Mouse (Mus musculus) heart, adult 18-20 months (tissue): ENCODE results near the gene Mad2l2. TPM values are rescaled to one million over a fixed set of nuclear protein-coding genes. Genes with fewer than 3 reads are reported as not detected.
A peak's percentile ranks its signal among the peaks of the same experiment; 100 is the strongest.

ENCODE experiments used
- DNase-seq, 2 experiments: peaks; one replicate each; pipeline ENCODE4 v3.0.0; 2021 to 2022; ENCODE audit warnings: mixed read lengths in 1 of 2
- long read RNA-seq, 2 experiments: library from polyadenylated mRNA; stranded (forward); transcript quantifications; one replicate each; pipeline ENCODE4 v2.0.0; 2021
- total RNA-seq, 2 experiments: library from RNA; stranded (reverse); gene quantifications; 2 replicates each; pipeline ENCODE4 v1.2.3; 2021

The Mad2l2 gene
- 10 to 100 TPM; 12.2 to 14.5 TPM for total RNA-seq
- long read RNA-seq, experiment 1, transcript Mad2l2-201 (8 exons, 1,535 nt) = major isoform, 6 of 9 reads
- long read RNA-seq, experiment 1, partial matches to known transcripts = 1 of 9 reads
- long read RNA-seq, experiment 1, other reads (novel, unspliced or antisense) = 1 of 9 reads
- long read RNA-seq, experiment 2, transcript Mad2l2-201 (8 exons, 1,535 nt) = major isoform, 10 of 14 reads
- long read RNA-seq, experiment 2, partial matches to known transcripts = 0 of 14 reads
- long read RNA-seq, experiment 2, other reads (novel, unspliced or antisense) = 3 of 14 reads

GRCm38 (mm10) chr4:148130133-148130532 is at the start of gene Mad2l2:
Gene Mad2l2 (plus strand): TSS chr4:148130384.
- no peak for DNase-seq

GRCm38 (mm10) chr4:148080597-148080973 is 49.6 kb upstream of the Mad2l2 start:
- DNase-seq = no peak

- no peak for DNase-seq
Measured at GRCm38 (mm10) chr4:148081201-148081600, 49.0 kb upstream of the Mad2l2 start.

- DNase-seq = peak; percentile 70 to 78
Measured at GRCm38 (mm10) chr4:148082257-148083044, 47.7 kb upstream of the Mad2l2 start.

- DNase-seq = peak; percentile 69 to 83
Measured at GRCm38 (mm10) chr4:148083176-148083899, 46.8 kb upstream of the Mad2l2 start.

GRCm38 (mm10) chr4:148084261-148084714 is 45.9 kb upstream of the Mad2l2 start:
- DNase-seq = peak; percentile 68 to 85

- DNase-seq = peak; percentile 44 to 46
Measured at GRCm38 (mm10) chr4:148085131-148085906, 44.9 kb upstream of the Mad2l2 start.

GRCm38 (mm10) chr4:148085907-148086305 is 44.3 kb upstream of the Mad2l2 start:
- DNase-seq = peak; percentile 41 to 45

GRCm38 (mm10) chr4:148087091-148087906 is 42.9 kb upstream of the Mad2l2 start:
- DNase-seq = peak; percentile 80 to 83

GRCm38 (mm10) chr4:148087907-148088527 is 42.2 kb upstream of the Mad2l2 start, which contains the start of gene Agtrap:
Gene Agtrap (minus strand): TSS chr4:148088031.
- DNase-seq = peak; percentile 98

GRCm38 (mm10) chr4:148089166-148089565 is 41.0 kb upstream of the Mad2l2 start:
- DNase-seq = no peak

GRCm38 (mm10) chr4:148091181-148091580 is 39.0 kb upstream of the Mad2l2 start:
- DNase-seq = no peak

GRCm38 (mm10) chr4:148092551-148093271 is 37.5 kb upstream of the Mad2l2 start:
- no peak for DNase-seq

GRCm38 (mm10) chr4:148094161-148094560 is 36.0 kb upstream of the Mad2l2 start:
- DNase-seq = no peak

- no peak for DNase-seq
Measured at GRCm38 (mm10) chr4:148095081-148095480, 35.1 kb upstream of the Mad2l2 start.

GRCm38 (mm10) chr4:148097936-148098335 is 32.2 kb upstream of the Mad2l2 start:
- no peak for DNase-seq

- DNase-seq = no peak
Measured at GRCm38 (mm10) chr4:148098666-148099065, 31.5 kb upstream of the Mad2l2 start.

GRCm38 (mm10) chr4:148101801-148102527 is 28.2 kb upstream of the Mad2l2 start:
- peak; percentile 56 to 78 for DNase-seq

GRCm38 (mm10) chr4:148104146-148104545 is 26.0 kb upstream of the Mad2l2 start:
- no peak for DNase-seq
